Mouse (Mus musculus) cerebellum, adult 2 months (tissue): ENCODE measurements at regions not wholly inside any gene's neighbourhood (a gene's known extent, or its start where the extent isn't known, plus 50 kb on each side); places are given as distances from the start of the nearest gene placed in this dataset.

Experiments
- CTCF ChIP-seq: fragments of 200-500 bp; IDR thresholded peaks from 2 replicates; pipeline ENCODE4 v1.5.1; 2011; ENCODE audit warnings: low read depth, mild to moderate bottlenecking, control low read depth, low read length, moderate library complexity, borderline replicate concordance; ENCODE audit not compliant: insufficient read depth
- POLR2A ChIP-seq: fragments of 200-500 bp; IDR thresholded peaks from 2 replicates; pipeline ENCODE4 v1.6.1; 2011; ENCODE audit warnings: low read length, control low read depth, borderline replicate concordance; ENCODE audit not compliant: insufficient read depth

GRCm38 (mm10) chr13:16564988-16565387, 553.3 kb downstream of the Inhba start:
- TF ChIP-seq CTCF (no peak), POLR2A (no peak)
